Mouse (Mus musculus): ENCODE measurements around the gene Hist1h2aa. TPM values are rescaled to one million over a fixed set of nuclear protein-coding genes. Genes with fewer than 3 reads are reported as not detected.

Gene Hist1h2aa
- not detected in 2 replicates for polyA plus RNA-seq (2016; fragmentation: Nextera tagmentation; extraction: Ambion mirVana)

DNA sequence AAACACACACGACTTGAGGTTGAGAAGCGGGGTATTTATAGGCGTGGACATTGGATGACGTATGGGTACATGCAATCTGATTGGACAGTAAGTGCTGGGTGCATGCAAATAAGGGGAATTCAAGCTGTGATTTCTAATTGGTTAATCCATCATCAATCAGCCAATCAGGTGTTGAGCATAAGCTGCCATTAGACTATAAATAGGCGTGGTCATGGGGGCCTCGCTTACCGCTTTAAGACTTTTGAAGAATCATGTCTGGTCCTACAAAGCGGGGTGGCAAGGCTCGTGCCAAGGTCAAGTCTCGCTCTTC, at the start of gene Hist1h2aa:
TSS of gene Hist1h2aa (plus strand) at position 252 of the 310 bp plus-strand sequence.
- H3K4me2 ChIP-seq (replicated peaks) = no peak within 1 kb of the TSS
- H3K9me3 ChIP-seq (replicated peaks) = no peaks in the 10 kb centered on the region
- H3K27me3 ChIP-seq = no peaks in the 10 kb centered on the region
- no peaks in the 10 kb centered on the region for H3K4me1 ChIP-seq
- ATAC-seq (ENCODE audit: low FRiP score) = no peak
- 94% methylated on average over 10 of the region's 10 CpGs for WGBS
- H3K9ac ChIP-seq = no peak within 1 kb of the TSS
- no peaks in the 10 kb centered on the region for H3K36me3 ChIP-seq
- H3K4me3 ChIP-seq = no peak within 1 kb of the TSS
- no peak within 1 kb of the TSS for H3K27ac ChIP-seq

DNA sequence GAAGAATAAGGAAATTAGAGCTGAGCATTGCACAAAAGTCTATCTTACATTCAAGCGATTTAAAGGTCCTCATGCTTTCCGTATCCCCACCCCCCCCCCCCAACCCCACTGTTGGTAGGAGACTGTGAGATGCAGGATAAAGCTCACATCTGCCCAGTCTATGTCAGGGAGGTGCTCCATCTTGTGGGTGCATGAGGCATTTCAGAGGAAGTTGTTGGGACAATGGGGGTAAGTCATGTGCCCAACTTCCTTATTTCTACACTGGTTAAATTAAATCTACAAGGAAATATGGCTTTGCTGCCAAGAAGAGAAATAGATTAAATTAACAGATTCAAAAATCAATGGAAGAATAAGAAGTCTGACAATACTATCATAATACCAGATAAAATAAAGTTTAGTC, 48.7 kb upstream of the Hist1h2aa start:
- no peaks in the 10 kb centered on the region for H3K27me3 ChIP-seq
- no peaks in the 10 kb centered on the region for H3K4me1 ChIP-seq
- H3K36me3 ChIP-seq = no peaks in the 10 kb centered on the region
- WGBS = 47% methylated on average over 2 of the region's 2 CpGs
- no peak overlapping the region for H3K4me2 ChIP-seq (replicated peaks)
- H3K9ac ChIP-seq = no peak overlapping the region
- H3K27ac ChIP-seq = no peak overlapping the region
- no peak overlapping the region for H3K4me3 ChIP-seq
- no peak for ATAC-seq (ENCODE audit: low FRiP score)
- no peaks in the 10 kb centered on the region for H3K9me3 ChIP-seq (replicated peaks)

DNA sequence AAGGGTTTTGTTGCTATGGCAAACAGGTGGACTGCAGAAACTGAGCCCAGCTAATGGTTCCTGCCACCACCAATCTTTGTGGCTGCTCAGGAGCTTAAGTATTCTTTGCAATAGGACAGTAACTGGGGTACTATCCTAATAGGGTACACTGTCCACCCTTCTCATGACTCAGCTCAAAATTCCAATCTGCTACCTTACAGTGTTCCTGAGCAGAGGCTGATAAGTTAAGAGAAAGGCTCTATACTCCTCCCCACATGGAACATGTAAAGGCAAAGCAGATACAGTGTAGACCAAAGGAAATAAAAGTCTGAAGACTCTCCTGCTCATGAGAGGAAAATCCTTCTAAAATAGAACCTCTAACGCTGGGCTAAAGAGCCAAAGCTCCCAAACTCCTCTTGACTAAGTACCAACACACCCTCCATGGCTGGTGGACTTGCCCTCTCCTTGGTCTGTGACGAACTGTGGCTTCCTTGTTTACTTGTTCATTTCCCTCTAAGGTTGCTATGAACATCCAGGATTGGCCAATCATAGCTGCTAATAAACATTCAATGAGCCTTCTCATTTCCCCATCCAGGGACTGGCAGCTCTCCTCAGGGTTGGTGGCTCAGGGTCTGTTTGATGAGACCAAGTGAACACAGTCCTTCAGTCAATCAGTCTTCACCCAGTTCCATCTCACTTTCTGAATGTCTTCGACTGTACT, 47.1 kb upstream of the Hist1h2aa start:
- Histone ChIP-seq H3K4me2 (replicated peaks) (no peak overlapping the region), H3K36me3 (no peaks in the 10 kb centered on the region), H3K27ac (no peak overlapping the region), H3K9ac (no peak overlapping the region), H3K4me1 (no peaks in the 10 kb centered on the region), H3K4me3 (no peak overlapping the region), H3K9me3 (replicated peaks) (no peaks in the 10 kb centered on the region), H3K27me3 (no peaks in the 10 kb centered on the region)
- no peak for ATAC-seq (ENCODE audit: low FRiP score)
- WGBS = 84% methylated on average over 3 of the region's 3 CpGs

DNA sequence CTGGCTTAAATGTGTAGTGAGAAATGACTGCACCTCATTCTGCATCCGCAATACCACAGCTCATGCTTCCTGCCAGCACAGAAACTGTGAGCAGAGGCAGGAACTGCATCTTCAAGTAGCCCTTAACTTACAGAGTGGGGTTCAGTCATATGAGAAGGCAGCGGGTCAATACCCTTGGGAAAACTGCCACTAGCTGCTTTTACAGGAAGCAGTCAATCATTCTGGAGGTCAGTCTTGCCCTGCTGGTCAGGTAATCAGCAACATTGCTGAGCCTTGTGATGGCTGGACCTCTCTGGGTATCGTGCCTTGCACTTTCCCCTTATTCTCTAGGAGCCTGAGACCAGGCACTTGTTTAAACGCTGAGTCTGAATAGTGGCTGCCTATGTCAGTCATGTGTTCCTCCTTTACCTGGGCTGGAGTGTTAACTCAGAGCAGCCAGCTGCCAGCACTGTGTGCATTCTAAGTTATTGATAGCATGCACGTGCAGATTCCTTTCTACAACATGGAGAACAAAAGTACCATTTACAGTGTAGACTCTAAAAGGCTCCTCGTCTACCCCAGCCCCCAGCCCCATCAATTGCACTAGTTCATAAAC, 45.2 kb upstream of the Hist1h2aa start:
- no peaks in the 10 kb centered on the region for H3K27me3 ChIP-seq
- WGBS = 60% methylated on average over 6 of the region's 6 CpGs
- H3K36me3 ChIP-seq = no peaks in the 10 kb centered on the region
- no peak for ATAC-seq (ENCODE audit: low FRiP score)
- H3K4me2 ChIP-seq (replicated peaks) = no peak overlapping the region
- H3K27ac ChIP-seq = no peak overlapping the region
- peaks cover 9% of the 10 kb centered on the region; the same call in 1 of the 2 replicates for H3K4me1 ChIP-seq
- no peak overlapping the region for H3K9ac ChIP-seq
- H3K9me3 ChIP-seq (replicated peaks) = no peaks in the 10 kb centered on the region
- no peak overlapping the region for H3K4me3 ChIP-seq

DNA sequence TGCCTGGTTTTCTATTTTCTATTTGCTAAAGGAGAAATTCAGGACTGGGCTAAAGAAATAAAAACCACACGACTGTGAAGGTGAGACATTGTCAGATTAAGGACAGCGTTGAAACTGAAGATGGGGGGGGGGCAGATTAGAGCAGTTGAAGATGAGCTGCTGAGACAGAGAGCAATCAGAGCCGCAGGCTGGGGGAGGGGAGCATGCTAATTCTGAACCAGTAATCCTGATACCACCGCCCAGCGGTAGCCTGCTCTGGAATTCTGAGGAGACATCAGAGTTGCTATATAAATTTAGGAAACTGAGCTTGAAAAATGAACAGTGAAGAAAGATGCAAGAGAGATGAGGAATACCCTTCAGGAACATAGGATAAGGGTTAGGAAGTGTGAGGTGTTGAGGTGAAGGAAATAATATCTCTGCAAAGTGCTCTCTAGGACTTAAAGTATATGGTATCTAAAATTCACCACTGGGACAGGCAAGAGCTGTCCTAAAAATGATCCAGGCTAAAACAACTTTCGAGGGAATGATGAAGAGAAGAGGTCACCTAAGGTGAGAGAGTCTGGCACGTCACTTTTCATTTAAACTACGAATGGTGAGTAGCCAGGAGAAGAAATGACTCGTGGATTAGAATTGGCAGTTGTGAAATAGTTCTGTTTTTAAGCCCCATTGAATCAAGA, 41.5 kb upstream of the Hist1h2aa start:
- H3K4me2 ChIP-seq (replicated peaks) = 0 out of 2 replicates have a peak overlapping the region, but pooled peaks have one; percentile 8
- ATAC-seq (ENCODE audit: low FRiP score) = no peak
- no peaks in the 10 kb centered on the region for H3K36me3 ChIP-seq
- no peak overlapping the region for H3K9ac ChIP-seq
- no peaks in the 10 kb centered on the region for H3K9me3 ChIP-seq (replicated peaks)
- 22% methylated on average over 9 of the region's 9 CpGs for WGBS
- no peak overlapping the region for H3K4me3 ChIP-seq
- no peak overlapping the region for H3K27ac ChIP-seq
- H3K27me3 ChIP-seq = no peaks in the 10 kb centered on the region
- H3K4me1 ChIP-seq = peaks cover 9% of the 10 kb centered on the region; the same call in 1 of the 2 replicates

DNA sequence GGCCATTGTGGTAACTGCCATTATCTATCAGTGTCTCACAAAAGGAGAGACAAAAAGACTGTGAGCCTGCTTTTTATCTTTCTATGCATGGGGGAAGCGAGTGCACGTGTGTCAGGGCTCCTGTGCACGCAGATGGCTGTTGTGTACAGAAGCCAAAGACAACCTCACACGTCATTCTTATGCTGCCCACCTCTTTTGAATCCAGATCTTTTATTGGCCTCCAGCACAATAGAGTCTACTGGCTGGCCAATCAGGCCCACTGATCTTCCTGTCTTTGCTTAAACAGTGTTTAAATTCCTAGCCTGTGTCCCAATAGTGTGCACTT, 41.0 kb upstream of the Hist1h2aa start:
- Histone ChIP-seq H3K4me2 (replicated peaks) (0 out of 2 replicates have a peak overlapping the region, but pooled peaks have one; percentile 8), H3K9me3 (replicated peaks) (no peaks in the 10 kb centered on the region), H3K9ac (no peak overlapping the region), H3K27ac (no peak overlapping the region), H3K4me1 (peaks cover 9% of the 10 kb centered on the region; the same call in 1 of the 2 replicates), H3K36me3 (no peaks in the 10 kb centered on the region), H3K27me3 (no peaks in the 10 kb centered on the region), H3K4me3 (no peak overlapping the region)
- peak; percentile 68 for ATAC-seq (ENCODE audit: low FRiP score)
- 28% methylated on average over 4 of the region's 4 CpGs for WGBS

DNA sequence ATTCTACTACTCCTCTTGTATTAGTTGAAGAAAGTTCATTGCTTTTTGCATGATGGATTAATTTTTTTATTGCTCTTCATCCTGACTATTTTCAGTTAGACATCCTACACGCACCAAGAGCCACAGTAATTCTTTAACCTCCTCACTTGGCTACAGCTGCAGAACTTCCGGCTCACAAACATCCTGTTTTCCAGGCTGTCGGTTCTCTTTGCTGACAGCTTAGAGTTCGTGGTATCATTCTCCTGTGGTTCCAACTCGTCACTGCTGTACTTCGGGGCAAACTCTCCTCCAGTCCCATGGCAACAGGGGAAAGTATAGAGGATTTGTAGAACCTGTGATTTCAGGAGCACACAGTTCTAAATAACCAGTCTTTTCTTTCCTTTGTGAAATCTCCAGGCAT, 36.0 kb upstream of the Hist1h2aa start:
- WGBS = 59% methylated on average over 6 of the region's 6 CpGs
- no peaks in the 10 kb centered on the region for H3K27me3 ChIP-seq
- ATAC-seq (ENCODE audit: low FRiP score) = no peak
- 0 out of 2 replicates have a peak, but pooled peaks cover 1% of the 10 kb centered on the region for H3K4me1 ChIP-seq
- H3K4me3 ChIP-seq = no peak overlapping the region
- no peaks in the 10 kb centered on the region for H3K36me3 ChIP-seq
- no peaks in the 10 kb centered on the region for H3K9me3 ChIP-seq (replicated peaks)
- no peak overlapping the region for H3K27ac ChIP-seq
- no peak overlapping the region for H3K9ac ChIP-seq
- no peak overlapping the region for H3K4me2 ChIP-seq (replicated peaks)

DNA sequence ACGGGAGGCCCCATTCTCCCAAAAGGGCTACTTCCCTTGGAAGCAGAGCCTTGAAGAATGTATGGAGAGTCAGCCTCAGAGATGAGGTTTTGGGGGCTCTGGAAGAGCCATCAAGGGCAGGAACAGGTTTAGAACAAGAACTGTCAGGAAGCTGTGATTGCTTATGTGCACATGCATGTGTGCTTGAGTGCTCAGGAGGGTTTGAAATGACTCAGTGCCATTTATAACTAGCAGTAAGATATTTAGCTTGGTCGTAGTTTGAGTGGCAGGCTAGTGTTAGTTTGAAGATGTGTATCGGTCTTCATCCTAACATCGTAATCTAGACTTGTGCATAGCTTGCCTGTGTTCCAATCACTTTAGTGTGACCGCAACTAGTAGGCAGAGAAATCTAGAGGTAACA, 27.4 kb upstream of the Hist1h2aa start:
- WGBS = 96% methylated on average over 5 of the region's 5 CpGs
- H3K36me3 ChIP-seq = no peaks in the 10 kb centered on the region

DNA sequence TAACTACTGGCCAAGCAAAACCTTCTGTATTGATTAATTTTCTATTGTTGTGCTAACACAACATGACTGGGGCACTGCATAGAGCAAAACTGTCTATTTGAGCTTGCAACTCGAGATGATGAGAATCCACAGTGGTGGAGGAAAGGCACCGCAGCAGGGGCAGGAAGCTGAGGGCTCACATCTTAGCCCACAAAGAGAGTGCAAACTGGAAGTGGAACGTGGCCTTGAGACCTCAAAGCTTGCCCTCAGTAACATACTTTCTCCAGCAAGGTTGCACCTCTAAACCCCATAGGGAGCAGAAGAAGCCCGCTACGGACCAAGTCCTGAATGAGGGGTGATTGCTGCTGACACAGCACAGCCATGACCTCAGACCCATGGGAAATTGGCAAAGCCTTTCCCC, 24.1 kb upstream of the Hist1h2aa start:
- no peaks in the 10 kb centered on the region for H3K9me3 ChIP-seq (replicated peaks)
- H3K4me3 ChIP-seq = no peak overlapping the region
- no peak overlapping the region for H3K4me2 ChIP-seq (replicated peaks)
- 78% methylated on average over 5 of the region's 5 CpGs for WGBS
- H3K36me3 ChIP-seq = no peaks in the 10 kb centered on the region
- no peak for ATAC-seq (ENCODE audit: low FRiP score)
- no peaks in the 10 kb centered on the region for H3K4me1 ChIP-seq
- H3K9ac ChIP-seq = no peak overlapping the region
- H3K27ac ChIP-seq = no peak overlapping the region
- no peaks in the 10 kb centered on the region for H3K27me3 ChIP-seq

More for the DNA sequence above, 27.4 kb upstream of the Hist1h2aa start:
- H3K9me3 ChIP-seq (replicated peaks) = no peaks in the 10 kb centered on the region
- H3K27me3 ChIP-seq = no peaks in the 10 kb centered on the region
- no peaks in the 10 kb centered on the region for H3K4me1 ChIP-seq
- no peak overlapping the region for H3K4me3 ChIP-seq
- no peak overlapping the region for H3K4me2 ChIP-seq (replicated peaks)
- ATAC-seq (ENCODE audit: low FRiP score) = no peak
- H3K27ac ChIP-seq = no peak overlapping the region
- H3K9ac ChIP-seq = no peak overlapping the region

DNA sequence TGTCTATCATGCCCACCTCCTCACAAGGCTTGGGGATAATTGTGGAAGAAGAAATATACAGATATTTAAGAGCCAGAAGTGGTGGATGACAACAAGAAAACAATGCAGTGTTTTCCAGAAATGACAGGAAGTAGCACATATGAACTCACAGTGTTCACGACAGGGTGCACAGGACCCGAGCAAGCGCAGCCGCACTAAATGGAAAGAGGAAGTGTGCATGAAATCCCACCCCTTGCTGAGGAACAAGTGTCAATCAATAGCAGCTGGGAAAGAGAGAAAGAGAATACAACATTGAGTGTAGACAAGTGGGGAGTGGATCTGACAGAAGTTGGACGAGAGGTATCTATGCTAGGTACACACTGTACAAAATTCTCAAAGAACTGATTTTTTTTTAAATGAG, 22.9 kb upstream of the Hist1h2aa start:
- no peaks in the 10 kb centered on the region for H3K27me3 ChIP-seq
- no peaks in the 10 kb centered on the region for H3K9me3 ChIP-seq (replicated peaks)
- WGBS = 86% methylated on average over 5 of the region's 5 CpGs
- no peak overlapping the region for H3K27ac ChIP-seq
- H3K36me3 ChIP-seq = no peaks in the 10 kb centered on the region
- no peak overlapping the region for H3K9ac ChIP-seq
- H3K4me1 ChIP-seq = no peaks in the 10 kb centered on the region
- no peak for ATAC-seq (ENCODE audit: low FRiP score)
- no peak overlapping the region for H3K4me3 ChIP-seq
- H3K4me2 ChIP-seq (replicated peaks) = no peak overlapping the region

DNA sequence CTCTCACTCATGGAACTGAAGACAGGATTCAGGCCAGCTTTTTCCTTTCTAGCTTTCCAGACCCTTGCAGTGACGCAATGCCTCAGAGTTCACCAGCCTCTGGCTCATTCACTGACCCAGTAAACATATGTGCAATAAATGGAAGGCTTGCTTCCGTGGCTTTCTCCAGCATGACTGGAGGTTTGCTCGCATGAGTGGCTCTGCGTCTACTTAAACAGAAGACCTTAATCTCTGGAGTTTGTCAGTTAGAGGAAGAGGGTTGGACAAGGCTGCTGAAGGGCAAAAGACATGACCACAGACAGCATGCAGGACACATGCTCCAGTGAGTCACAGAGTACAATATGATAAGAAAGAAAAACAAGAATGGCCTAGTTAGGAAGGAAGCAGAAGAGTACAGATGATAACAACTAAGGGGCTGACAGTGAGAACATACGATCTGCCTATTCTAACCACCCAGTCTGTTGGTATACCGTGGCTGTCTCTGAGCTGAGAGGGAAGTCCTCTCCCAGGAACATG, 20.4 kb upstream of the Hist1h2aa start:
- H3K9ac ChIP-seq = no peak overlapping the region
- H3K27ac ChIP-seq = no peak overlapping the region
- H3K4me2 ChIP-seq (replicated peaks) = no peak overlapping the region
- no peaks in the 10 kb centered on the region for H3K9me3 ChIP-seq (replicated peaks)
- WGBS = 59% methylated on average over 6 of the region's 6 CpGs
- H3K4me3 ChIP-seq = no peak overlapping the region
- H3K27me3 ChIP-seq = no peaks in the 10 kb centered on the region
- H3K4me1 ChIP-seq = no peaks in the 10 kb centered on the region
- H3K36me3 ChIP-seq = no peaks in the 10 kb centered on the region
- no peak for ATAC-seq (ENCODE audit: low FRiP score)

DNA sequence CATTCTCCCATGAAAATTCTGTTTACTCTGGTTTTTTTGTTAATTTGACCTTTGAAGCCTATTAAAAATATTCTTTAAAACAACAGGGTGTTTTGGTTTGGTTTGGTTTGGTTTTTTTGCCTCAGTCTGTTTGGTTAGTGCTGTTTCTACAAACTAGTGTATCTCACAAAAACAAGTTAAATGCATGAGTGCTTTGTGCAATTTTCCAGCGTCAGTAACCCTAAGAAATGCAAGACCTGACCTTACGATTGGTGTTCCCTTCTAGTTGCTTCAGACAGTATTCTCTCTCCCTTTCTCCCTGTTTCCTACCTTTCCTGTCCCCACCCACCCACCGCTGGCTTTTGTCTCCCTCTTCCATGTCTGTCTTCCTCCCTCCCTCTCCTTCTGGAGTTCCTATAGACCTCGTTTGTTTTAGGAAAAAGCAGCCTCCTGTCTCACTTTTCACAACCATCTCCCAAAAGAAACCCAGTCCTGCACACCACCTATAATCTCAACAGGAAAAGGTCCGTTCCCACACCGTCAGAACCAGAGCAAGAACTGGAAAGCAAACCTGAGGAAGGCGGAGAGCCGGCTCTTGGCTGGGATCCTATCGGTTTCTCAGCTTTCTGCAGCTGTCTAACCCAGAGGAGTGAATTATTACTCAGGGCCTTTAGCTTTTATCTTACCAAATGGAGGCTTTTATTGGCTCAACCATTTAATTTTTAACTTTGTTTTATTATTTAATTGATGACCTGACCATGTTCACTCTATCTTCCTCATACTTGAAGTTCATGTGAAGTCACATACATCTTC, 19.7 kb upstream of the Hist1h2aa start, which contains the start of gene Slc17a4:
TSS of gene Slc17a4 (minus strand) at position 634 of the 792 bp plus-strand sequence.
- no peak within 1 kb of the TSS for H3K9ac ChIP-seq
- no peaks in the 10 kb centered on the region for H3K36me3 ChIP-seq
- no peaks in the 10 kb centered on the region for H3K9me3 ChIP-seq (replicated peaks)
- H3K27me3 ChIP-seq = no peaks in the 10 kb centered on the region
- no peak within 1 kb of the TSS for H3K4me2 ChIP-seq (replicated peaks)
- no peaks in the 10 kb centered on the region for H3K4me1 ChIP-seq
- no peak within 1 kb of the TSS for H3K4me3 ChIP-seq
- no peak within 1 kb of the TSS for H3K27ac ChIP-seq
- no peak for ATAC-seq (ENCODE audit: low FRiP score)
- 72% methylated on average over 9 of the region's 9 CpGs for WGBS
